Mouse (Mus musculus) midbrain, embryonic 12.5 days (tissue): ENCODE results near the gene Cops7b. TPM values are rescaled to one million over a fixed set of nuclear protein-coding genes. Genes with fewer than 3 reads are reported as not detected.

Source experiments
- ATAC-seq: fragments of 200-750 bp; cut with Nextera tagmentation; 2 replicates; pipeline ENCODE4 v1.8.0; 2017; ENCODE audit warnings: low read depth, moderate TSS enrichment, moderate library complexity; ENCODE audit not compliant: low FRiP score
- H3K27ac ChIP-seq: fragments of 300-500 bp; sonication (generic); replicated peaks from 2 replicates; pipeline ENCODE4 v1.5.1; 2016; ENCODE audit warnings: mild to moderate bottlenecking
- H3K27me3 ChIP-seq: fragments of 300-500 bp; sonication (generic); 2 replicates; pipeline ENCODE4 v1.6.1; 2016; ENCODE audit warnings: mild to moderate bottlenecking
- H3K36me3 ChIP-seq: fragments of 300-500 bp; sonication (generic); 2 replicates; pipeline ENCODE4 v1.6.1; 2016
- H3K4me1 ChIP-seq: fragments of 300-500 bp; sonication (generic); 2 replicates; pipeline ENCODE4 v1.6.1; 2016
- H3K4me2 ChIP-seq: fragments of 300-500 bp; sonication (generic); replicated peaks from 2 replicates; pipeline ENCODE4 v1.6.1; 2016; ENCODE audit warnings: mild to moderate bottlenecking, moderate library complexity
- H3K4me3 ChIP-seq: fragments of 300-500 bp; sonication (generic); 2 replicates; pipeline ENCODE4 v1.5.1; 2016; ENCODE audit warnings: mild to moderate bottlenecking
- H3K9ac ChIP-seq: fragments of 300-500 bp; sonication (generic); replicated peaks from 2 replicates; pipeline ENCODE4 v1.6.1; 2016; ENCODE audit warnings: mild to moderate bottlenecking, moderate library complexity
- H3K9me3 ChIP-seq: fragments of 300-500 bp; sonication (generic); 2 replicates; pipeline ENCODE4 v1.6.1; 2016; ENCODE audit warnings: mild to moderate bottlenecking
- WGBS: fragments of 180-500 bp; shearing (Covaris S2); methylation state at CpG from one replicate; pipeline ENCODE4 v1.1.7; 2016; 5-methylcytosine and 5-hydroxymethylcytosine counted together
- polyA plus RNA-seq: library from polyadenylated mRNA; unstranded; fragments of >200 nt; fragmentation: Nextera tagmentation; extraction: Ambion mirVana; gene quantifications from 2 replicates; pipeline ENCODE4 v1.2.1, GENCODE M21; 2016

The Cops7b gene
- polyA plus RNA-seq, 1 experiment from 2014 or later = 62.6 TPM

DNA sequence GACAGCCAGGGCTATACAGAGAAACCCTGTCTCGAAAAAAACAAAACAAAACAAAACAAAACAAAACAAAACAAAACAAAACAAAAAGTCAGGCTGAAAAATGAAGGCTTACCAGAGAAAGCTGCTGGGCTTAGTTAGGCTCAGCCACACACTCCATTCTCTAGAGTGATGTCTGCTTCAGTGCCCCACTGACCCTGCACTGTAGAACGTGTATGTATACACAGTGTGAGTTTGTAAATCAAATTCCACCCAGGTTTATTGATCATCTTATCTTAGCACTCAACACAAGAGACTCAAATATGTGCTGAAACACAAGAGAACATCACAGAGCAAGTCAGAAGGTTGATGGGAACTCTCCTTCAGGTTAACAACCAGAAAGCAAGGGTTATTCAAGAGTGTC, 14.3 kb upstream of the Cops7b start:
- no peak overlapping the region for H3K9ac ChIP-seq
- no peak overlapping the region for H3K4me2 ChIP-seq
- no peak for ATAC-seq
- peaks cover 11% of the 10 kb centered on the region for H3K36me3 ChIP-seq
- H3K9me3 ChIP-seq = no peaks in the 10 kb centered on the region
- no peak overlapping the region for H3K27ac ChIP-seq
- WGBS = 80% methylated on average over 2 of the region's 2 CpGs
- no peaks in the 10 kb centered on the region for H3K4me1 ChIP-seq
- no peak overlapping the region for H3K4me3 ChIP-seq
- no peaks in the 10 kb centered on the region for H3K27me3 ChIP-seq

DNA sequence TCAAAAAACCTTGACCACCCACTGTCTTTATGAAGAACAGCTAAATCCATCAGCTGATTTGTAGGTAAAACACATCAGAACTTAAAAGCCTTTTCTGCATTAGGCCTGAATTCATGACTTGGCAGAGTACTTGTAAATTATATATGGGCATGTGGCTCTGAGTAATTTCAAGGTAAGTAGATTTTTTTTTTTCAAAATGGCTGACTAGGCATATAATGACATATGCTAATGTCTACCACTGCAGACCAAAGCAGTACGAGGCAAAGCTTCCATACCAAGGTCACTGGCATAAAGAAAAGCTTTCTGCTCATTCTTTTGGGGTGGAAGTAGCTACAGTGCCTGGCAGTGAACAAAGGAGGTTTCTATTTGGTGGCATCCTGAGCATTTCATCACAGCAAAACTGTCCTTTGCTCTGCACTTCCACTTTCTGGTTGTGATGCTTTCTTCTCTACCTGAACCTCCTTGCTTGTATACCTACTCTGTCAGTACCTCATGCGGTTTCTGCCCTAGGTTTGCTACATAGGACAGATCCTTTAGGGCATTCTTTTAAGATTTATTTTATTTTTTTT, 13.3 kb upstream of the Cops7b start:
- WGBS = 89% methylated on average over 2 of the region's 2 CpGs
- no peaks in the 10 kb centered on the region for H3K4me1 ChIP-seq

DNA sequence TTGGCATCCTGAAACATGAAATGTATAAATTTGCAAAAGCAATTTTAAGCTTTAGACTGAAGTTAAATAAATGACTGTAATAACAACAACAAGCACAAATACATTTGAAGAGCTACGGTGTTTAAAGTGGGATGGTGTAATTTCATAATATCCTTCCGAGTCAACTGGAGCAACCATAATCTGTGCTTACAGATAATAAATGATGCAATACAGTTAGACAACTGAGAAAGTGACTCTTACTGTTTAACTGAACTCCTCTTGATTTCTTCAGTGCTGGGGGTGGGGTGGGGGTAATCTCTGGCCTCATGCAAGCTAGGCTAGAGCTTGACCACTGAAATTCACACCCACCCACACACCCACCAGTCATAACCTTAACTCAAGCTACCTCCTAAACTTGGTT, 11.3 kb upstream of the Cops7b start:
- no peaks in the 10 kb centered on the region for H3K9me3 ChIP-seq
- H3K4me2 ChIP-seq = no peak overlapping the region
- H3K27ac ChIP-seq = no peak overlapping the region
- ATAC-seq = no peak
- H3K36me3 ChIP-seq = no peaks in the 10 kb centered on the region
- 97% methylated on average over 2 of the region's 2 CpGs for WGBS
- H3K4me1 ChIP-seq = no peaks in the 10 kb centered on the region
- no peaks in the 10 kb centered on the region for H3K27me3 ChIP-seq
- no peak overlapping the region for H3K9ac ChIP-seq
- no peak overlapping the region for H3K4me3 ChIP-seq

More for the DNA sequence above, 13.3 kb upstream of the Cops7b start:
- Histone ChIP-seq H3K4me2 (no peak overlapping the region), H3K9me3 (no peaks in the 10 kb centered on the region), H3K4me3 (no peak overlapping the region), H3K27ac (no peak overlapping the region), H3K36me3 (peaks cover 1% of the 10 kb centered on the region), H3K27me3 (no peaks in the 10 kb centered on the region), H3K9ac (no peak overlapping the region)
- no peak for ATAC-seq

DNA sequence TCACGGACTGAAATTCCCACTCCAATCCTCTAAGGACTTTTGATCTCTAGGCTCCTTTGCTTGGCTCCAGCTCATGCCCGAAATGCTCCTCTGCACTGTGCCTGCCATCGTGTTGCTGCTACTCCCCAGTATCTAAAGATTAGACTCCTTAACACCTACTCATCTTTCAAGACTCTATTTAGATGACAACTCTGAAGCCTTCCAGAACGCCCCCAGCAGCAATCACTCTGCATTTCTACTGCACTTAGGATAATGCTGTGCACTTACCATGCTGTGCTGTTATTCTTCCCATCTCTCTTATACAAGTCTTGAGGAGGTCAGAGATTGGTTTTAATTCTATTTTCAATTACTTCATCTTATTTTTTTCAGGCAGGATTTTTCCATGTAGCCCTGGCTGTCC, 10.8 kb upstream of the Cops7b start:
- no peaks in the 10 kb centered on the region for H3K4me1 ChIP-seq
- no peak for ATAC-seq
- 85% methylated on average over 4 of the region's 4 CpGs for WGBS
- no peaks in the 10 kb centered on the region for H3K27me3 ChIP-seq
- no peak overlapping the region for H3K4me2 ChIP-seq
- no peak overlapping the region for H3K27ac ChIP-seq
- H3K9ac ChIP-seq = no peak overlapping the region
- no peaks in the 10 kb centered on the region for H3K9me3 ChIP-seq
- no peak overlapping the region for H3K4me3 ChIP-seq
- H3K36me3 ChIP-seq = no peaks in the 10 kb centered on the region

DNA sequence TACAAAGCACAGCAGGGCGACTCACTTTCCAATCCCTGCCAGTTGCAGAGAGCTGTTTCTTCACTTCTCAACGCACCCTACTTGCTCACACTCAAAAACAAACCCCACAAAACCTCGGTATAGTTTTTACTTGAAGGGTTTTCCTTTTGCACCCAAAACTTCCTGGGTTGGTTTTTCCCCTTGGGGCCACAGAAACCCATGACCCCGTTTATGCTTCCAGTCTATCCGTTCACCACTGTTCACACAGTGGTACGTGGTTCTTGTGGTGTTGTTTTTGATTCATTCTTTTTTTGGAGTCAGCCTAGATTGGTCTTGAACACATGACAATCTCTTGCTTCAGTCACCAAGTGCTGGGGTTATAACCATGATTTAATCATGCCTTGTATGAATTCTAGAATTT, 2.3 kb upstream of the Cops7b start:
- no peaks in the 10 kb centered on the region for H3K27me3 ChIP-seq
- H3K27ac ChIP-seq = no peak overlapping the region
- no peak overlapping the region for H3K9ac ChIP-seq
- H3K4me1 ChIP-seq = peaks cover 10% of the 10 kb centered on the region
- H3K4me3 ChIP-seq = no peak overlapping the region
- H3K4me2 ChIP-seq = no peak overlapping the region
- H3K36me3 ChIP-seq = 0 out of 2 replicates have a peak, but pooled peaks cover 4% of the 10 kb centered on the region
- H3K9me3 ChIP-seq = no peaks in the 10 kb centered on the region
- 83% methylated on average over 6 of the region's 6 CpGs for WGBS
- ATAC-seq = no peak

DNA sequence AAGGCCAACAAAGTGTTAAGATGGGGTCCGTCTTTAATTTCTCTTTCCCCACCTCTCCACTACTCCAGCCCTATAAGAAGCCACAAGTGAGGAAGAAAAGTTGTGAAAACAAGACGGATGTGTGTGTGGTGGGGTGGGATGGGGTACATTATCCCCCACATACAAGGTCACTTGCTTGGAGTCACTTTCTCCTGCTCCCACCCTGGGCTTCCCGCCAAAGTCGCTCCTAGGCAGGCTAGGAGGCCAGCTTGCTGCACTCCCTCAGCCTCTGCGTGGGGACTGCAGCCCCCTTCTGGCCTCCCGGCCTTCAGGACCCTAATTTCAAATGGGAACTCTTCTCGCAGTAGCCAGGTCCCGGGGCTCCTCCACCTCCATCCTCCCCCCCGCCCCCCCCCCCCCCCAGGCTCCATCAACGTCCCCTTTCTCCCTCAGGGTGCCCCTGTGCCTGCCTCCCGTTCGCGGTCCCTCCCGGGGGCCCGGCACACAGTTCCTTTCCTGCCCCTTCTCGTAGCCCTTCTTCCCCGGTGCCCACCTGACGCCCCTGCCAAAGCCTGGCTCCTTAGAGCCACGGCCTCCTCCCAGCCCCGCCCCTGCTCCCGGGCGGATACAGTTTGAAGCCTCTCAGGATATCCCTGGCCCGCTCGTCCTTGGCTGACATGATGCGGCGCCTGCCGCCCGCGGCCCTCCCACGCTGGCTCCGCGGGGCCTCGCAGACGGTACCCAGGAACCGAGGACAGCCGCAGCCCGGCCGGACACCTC, 833 bp upstream of the Cops7b start:
- peak overlapping the region; percentile 86 for H3K4me3 ChIP-seq
- H3K27me3 ChIP-seq = no peaks in the 10 kb centered on the region
- H3K9ac ChIP-seq = peak overlapping the region; percentile 91
- WGBS = under 1% methylated on average over 33 of the region's 38 CpGs
- H3K4me2 ChIP-seq = peak overlapping the region; percentile 87
- 0 out of 2 replicates have a peak, but pooled peaks cover 4% of the 10 kb centered on the region for H3K36me3 ChIP-seq
- ATAC-seq = peak; percentile 79
- peaks cover 13% of the 10 kb centered on the region for H3K4me1 ChIP-seq
- H3K27ac ChIP-seq = peak overlapping the region; percentile 62; the same call in 1 of the 2 replicates
- H3K9me3 ChIP-seq = no peaks in the 10 kb centered on the region

DNA sequence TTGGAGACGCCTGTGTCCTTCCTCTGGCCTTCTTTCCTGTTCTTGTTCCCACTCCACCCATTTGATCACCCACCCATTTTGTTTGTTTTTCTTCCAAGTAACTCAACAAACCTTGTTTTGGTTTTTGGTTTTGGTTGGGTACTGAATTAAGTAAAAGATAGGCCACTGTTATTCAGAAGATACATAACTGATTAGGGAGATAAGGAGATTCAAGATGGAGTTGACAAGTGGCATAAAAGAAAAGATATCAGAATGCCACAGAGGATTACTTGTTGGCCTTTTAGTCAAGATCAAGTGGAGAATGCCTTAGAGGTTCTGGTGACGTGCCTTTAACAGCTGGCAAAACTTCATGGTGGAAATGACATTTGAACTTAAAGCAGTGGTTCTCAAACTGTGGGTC, 1.0 kb downstream of the Cops7b start:
- 62% methylated on average over 2 of the region's 2 CpGs for WGBS
- Histone ChIP-seq H3K9me3 (no peaks in the 10 kb centered on the region), H3K27ac (no peak overlapping the region), H3K4me1 (peaks cover 21% of the 10 kb centered on the region), H3K4me3 (no peak overlapping the region), H3K36me3 (0 out of 2 replicates have a peak, but pooled peaks cover 4% of the 10 kb centered on the region), H3K27me3 (no peaks in the 10 kb centered on the region), H3K9ac (no peak overlapping the region), H3K4me2 (no peak overlapping the region)
- ATAC-seq = no peak

DNA sequence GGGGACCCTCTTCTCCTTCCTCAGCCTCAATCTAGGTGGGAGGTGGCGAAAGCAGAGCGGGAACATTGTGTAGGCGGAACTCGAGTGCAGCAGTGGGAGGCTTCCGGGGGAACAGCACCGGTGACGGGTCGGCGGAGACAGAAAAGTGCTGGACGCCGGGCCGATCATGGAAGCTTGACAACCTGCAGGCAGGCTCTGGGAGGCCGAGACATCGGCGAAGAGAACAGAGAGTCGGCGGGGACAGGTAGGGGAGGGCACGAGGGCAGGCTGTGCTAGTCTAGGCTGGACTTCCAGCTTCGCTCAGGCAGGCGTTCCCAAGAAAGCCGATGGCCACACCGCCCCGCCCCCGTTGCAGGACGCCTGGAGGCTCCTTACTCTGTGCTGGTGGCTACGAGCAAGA, 4.3 kb downstream of the Cops7b start:
- Histone ChIP-seq H3K27me3 (no peaks in the 10 kb centered on the region), H3K9ac (peak overlapping the region; percentile 75), H3K9me3 (no peaks in the 10 kb centered on the region), H3K27ac (peak overlapping the region; percentile 22; the same call in 1 of the 2 replicates), H3K4me1 (peaks cover 11% of the 10 kb centered on the region), H3K4me3 (peak overlapping the region; percentile 85), H3K4me2 (peak overlapping the region; percentile 89), H3K36me3 (peaks cover 20% of the 10 kb centered on the region; the same call in 1 of the 2 replicates)
- under 1% methylated on average over 23 of the region's 26 CpGs for WGBS
- peak; percentile 6; the same call in 1 of the 2 replicates for ATAC-seq

DNA sequence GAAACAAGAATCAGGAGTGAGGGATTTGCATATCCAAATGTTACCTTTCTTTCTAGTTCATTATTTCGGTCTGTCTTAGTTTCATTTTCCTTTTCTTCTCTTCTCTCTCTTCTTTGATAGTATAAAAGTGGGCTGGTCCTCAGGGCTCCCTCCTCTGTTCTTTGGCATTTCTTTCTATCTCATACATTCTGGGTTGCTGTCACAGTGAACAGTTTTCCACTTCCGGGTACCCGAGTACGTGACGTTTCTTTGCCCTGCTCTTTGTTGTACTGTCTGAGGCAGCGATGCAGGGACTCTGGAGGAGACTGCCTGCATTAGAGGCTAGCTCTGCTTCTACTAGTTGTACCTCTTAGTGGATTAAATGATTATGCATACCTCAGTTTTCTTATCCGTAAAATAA, 11.8 kb downstream of the Cops7b start:
- Histone ChIP-seq H3K27ac (no peak overlapping the region), H3K4me1 (no peaks in the 10 kb centered on the region), H3K36me3 (peaks cover 69% of the 10 kb centered on the region), H3K27me3 (no peaks in the 10 kb centered on the region), H3K9ac (no peak overlapping the region), H3K9me3 (no peaks in the 10 kb centered on the region), H3K4me2 (no peak overlapping the region), H3K4me3 (no peak overlapping the region)
- 93% methylated on average over 7 of the region's 7 CpGs for WGBS
- ATAC-seq = no peak

DNA sequence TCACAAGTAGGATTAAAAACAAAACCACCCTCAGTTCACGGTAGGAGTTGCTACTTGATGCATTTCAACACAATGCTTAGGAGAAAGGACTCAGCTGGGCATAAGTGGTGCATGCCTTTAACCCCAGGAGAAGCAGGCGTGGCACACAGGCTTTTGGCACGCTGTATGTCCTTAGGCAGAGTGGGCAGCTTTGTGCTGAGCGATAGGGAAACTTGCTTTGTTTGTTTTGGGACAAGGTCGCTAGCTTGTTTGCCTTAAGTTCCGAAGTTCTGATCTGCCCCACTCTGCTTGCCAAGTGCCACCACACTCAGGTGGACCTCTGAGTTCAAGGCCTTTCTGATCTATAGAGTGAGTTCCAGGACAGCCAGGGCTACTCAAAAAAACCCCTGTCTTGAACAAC, 12.6 kb downstream of the Cops7b start:
- Histone ChIP-seq H3K4me3 (no peak overlapping the region), H3K4me1 (no peaks in the 10 kb centered on the region), H3K4me2 (no peak overlapping the region), H3K36me3 (peaks cover 71% of the 10 kb centered on the region), H3K27ac (no peak overlapping the region), H3K9me3 (no peaks in the 10 kb centered on the region), H3K9ac (no peak overlapping the region), H3K27me3 (no peaks in the 10 kb centered on the region)
- 96% methylated on average over 6 of the region's 6 CpGs for WGBS
- ATAC-seq = no peak

DNA sequence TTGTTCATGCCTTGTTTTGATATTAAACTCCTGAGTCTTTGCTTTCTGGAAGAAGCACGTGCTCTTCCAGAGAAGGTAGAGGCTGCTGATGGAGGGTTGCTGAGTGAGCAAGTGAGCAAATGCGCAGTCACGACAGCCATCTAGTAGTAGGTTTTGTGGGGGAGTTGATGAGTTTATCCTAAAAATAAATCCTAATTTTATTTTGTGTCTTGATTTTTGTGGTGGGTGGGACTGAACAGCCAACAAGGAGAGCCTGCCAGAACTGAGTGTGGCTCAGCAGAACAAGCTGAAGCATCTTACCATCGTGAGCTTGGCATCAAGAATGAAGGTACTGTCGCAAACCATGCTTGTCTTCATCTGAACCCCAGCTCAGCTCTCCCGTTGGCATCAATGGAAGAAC, 13.8 kb downstream of the Cops7b start:
- Histone ChIP-seq H3K27ac (no peak overlapping the region), H3K4me2 (no peak overlapping the region), H3K27me3 (no peaks in the 10 kb centered on the region), H3K4me3 (no peak overlapping the region), H3K4me1 (no peaks in the 10 kb centered on the region), H3K36me3 (peaks cover 76% of the 10 kb centered on the region), H3K9ac (no peak overlapping the region), H3K9me3 (no peaks in the 10 kb centered on the region)
- 97% methylated on average over 6 of the region's 6 CpGs for WGBS
- ATAC-seq = no peak

DNA sequence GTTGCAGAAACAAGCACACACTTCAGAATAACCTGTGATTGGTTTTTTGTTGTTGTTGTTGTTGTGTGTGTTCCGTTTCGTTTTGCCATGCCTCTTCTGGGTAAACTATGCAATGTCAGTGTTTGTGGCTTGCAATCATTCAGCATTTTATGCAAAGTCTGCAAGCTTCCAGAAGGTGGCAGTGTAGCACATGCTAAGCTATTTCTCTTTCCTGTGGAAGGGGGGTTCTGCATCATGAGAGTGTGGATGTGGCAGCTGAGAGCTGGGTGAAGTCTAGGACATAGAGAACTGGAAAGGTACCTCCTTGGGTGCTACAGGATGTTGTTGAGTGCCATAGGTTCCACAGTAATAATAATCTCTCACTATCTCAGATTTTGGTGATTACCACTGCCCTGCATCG, 15.8 kb downstream of the Cops7b start:
- H3K36me3 ChIP-seq = peaks cover 85% of the 10 kb centered on the region
- H3K4me1 ChIP-seq = no peaks in the 10 kb centered on the region
- 75% methylated on average over 3 of the region's 3 CpGs for WGBS
- no peaks in the 10 kb centered on the region for H3K9me3 ChIP-seq
- H3K27me3 ChIP-seq = no peaks in the 10 kb centered on the region
- no peak overlapping the region for H3K4me2 ChIP-seq
- no peak overlapping the region for H3K9ac ChIP-seq
- H3K27ac ChIP-seq = no peak overlapping the region
- no peak overlapping the region for H3K4me3 ChIP-seq
- no peak for ATAC-seq
